Mouse (Mus musculus) left cerebral cortex, adult 11 months (tissue): ENCODE results near the gene Amy2a3.
"Not testable (repeated sequence)": the region's sequence is repeated elsewhere in the genome, so short reads cannot be mapped to it uniquely, and the experiment has no call there.

ENCODE experiments used
- DNase-seq: peaks from one replicate; pipeline ENCODE4 v3.0.0; 2022; ENCODE audit warnings: low spot score

The Amy2a3 gene

DNA sequence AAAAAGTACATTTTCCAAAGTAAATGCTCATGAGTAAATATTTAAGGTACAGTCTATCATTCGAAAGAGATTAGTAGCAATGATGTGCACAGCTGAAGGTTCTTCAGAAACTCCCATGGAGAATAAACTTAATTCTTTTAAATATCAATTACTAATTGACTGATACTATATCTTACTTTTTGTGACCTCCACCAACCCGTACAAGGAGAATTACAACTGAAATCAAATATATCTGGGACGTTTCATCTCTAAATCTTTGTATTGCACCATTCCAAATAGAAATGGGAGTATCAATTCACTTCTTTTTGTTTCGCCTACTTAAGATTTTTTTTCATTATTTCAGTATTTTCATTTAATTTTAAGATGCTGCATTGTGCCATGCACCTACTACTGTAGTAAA, at the start of gene Amy2a3:
Gene Amy2a3 (minus strand): TSS at position 101 of the 400 bp plus-strand sequence.
- DNase-seq, result not testable (repeated sequence)

DNA sequence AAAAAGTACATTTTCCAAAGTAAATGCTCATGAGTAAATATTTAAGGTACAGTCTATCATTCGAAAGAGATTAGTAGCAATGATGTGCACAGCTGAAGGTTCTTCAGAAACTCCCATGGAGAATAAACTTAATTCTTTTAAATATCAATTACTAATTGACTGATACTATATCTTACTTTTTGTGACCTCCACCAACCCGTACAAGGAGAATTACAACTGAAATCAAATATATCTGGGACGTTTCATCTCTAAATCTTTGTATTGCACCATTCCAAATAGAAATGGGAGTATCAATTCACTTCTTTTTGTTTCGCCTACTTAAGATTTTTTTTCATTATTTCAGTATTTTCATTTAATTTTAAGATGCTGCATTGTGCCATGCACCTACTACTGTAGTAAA, 32.7 kb upstream of the Amy2a3 start, which contains the start of gene Amy2a2:
Gene Amy2a2 (minus strand): TSS at position 101 of the 400 bp plus-strand sequence.
- not testable (repeated sequence) for DNase-seq

DNA sequence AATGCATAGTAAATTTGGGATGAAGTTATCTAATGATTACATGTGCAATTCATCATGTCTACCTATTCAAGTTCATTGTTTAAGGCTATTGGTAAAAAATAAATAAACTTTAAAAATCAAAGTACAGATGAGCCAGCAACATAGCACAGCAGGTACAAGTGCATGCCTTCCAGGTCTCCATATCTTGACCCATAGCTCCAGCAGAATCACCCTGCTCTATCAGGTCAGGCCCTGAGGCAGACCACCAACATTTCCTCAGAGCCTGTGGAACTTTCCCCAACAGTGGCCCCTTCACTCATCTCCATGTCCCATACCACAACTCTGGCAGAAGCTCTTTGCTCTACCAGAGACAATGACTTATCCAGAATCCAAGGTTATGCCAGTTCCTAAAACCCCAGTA, 21.6 kb upstream of the Amy2a3 start:
- DNase-seq, result not testable (repeated sequence)

DNA sequence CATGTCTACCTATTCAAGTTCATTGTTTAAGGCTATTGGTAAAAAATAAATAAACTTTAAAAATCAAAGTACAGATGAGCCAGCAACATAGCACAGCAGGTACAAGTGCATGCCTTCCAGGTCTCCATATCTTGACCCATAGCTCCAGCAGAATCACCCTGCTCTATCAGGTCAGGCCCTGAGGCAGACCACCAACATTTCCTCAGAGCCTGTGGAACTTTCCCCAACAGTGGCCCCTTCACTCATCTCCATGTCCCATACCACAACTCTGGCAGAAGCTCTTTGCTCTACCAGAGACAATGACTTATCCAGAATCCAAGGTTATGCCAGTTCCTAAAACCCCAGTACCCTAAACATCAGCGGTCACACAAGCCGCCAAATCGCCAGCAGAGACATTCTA, 10.9 kb downstream of the Amy2a3 start:
- not testable (repeated sequence) for DNase-seq

DNA sequence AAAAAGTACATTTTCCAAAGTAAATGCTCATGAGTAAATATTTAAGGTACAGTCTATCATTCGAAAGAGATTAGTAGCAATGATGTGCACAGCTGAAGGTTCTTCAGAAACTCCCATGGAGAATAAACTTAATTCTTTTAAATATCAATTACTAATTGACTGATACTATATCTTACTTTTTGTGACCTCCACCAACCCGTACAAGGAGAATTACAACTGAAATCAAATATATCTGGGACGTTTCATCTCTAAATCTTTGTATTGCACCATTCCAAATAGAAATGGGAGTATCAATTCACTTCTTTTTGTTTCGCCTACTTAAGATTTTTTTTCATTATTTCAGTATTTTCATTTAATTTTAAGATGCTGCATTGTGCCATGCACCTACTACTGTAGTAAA, 32.5 kb downstream of the Amy2a3 start, which contains the start of gene Amy2a4:
Gene Amy2a4 (minus strand): TSS at position 101 of the 400 bp plus-strand sequence.
- not testable (repeated sequence) for DNase-seq

DNA sequence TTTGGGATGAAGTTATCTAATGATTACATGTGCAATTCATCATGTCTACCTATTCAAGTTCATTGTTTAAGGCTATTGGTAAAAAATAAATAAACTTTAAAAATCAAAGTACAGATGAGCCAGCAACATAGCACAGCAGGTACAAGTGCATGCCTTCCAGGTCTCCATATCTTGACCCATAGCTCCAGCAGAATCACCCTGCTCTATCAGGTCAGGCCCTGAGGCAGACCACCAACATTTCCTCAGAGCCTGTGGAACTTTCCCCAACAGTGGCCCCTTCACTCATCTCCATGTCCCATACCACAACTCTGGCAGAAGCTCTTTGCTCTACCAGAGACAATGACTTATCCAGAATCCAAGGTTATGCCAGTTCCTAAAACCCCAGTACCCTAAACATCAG, 43.6 kb downstream of the Amy2a3 start:
- DNase-seq, result not testable (repeated sequence)

DNA sequence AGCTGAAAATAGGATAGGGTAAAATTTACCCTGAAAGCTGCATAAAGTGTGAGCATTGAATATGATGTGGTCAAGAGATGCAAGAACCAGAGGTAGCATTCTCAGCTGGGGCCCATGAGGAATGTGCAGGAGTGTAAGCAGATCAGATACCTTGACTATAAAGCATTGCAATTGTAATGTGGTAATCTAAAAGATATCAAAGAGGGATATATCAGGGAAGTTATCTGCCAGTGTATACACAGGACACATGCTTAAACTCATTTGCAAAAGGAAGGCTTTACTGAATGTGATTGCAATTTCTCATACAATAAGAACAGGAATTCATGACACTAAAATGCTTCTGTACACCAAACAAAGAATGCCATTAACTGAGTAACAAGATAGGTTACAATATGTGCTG, 44.3 kb downstream of the Amy2a3 start:
- not testable (repeated sequence) for DNase-seq
